Mouse (Mus musculus): ENCODE results near the gene Rcor3.

DNA sequence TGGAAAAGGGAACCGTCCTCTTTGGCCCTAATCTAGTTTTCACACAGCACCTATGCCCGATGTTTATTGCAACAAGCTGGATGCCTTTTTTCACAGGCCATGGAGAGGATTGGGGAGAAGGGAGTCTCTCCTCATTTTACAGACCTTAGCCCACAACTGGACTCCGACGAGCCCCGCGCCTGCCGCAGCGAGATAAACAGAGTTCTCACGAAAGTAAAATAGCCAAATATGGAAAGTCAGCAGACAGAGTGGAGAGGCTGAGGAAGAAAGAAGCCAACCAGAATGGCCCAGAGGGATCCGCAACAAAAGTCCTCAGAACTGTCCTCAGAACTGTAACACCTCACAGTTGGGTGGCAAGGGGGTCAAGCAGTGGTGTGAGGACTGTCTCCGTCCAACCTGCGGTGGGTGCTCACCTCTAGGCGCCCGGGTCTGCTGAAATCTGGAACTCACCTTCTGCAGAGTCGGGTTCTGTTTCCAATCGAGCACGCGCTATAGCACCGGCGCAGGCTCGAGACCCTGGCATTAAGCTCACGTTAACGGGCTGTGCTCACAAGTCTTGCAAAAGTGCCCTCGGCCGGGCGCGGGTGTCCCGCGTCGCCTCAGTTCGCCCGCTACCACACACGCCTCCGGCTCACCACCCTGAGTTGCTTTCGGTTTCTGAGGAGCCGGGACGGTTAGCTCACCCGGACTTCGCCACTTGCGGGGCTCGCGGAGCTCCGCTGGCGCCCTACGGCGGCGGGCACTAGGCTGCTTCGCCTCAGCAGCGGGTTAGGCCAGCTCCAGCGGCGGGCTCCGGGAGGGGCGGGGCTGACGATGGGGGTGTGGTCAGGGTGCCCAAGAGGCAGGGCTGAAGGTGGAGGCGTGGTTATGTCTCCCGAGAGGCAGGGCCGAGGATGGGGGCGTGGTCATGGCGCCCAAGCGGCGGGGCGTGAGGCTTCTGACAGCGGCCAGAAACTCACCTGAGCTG is 45.8 kb downstream of the Rcor3 start, which contains the start of gene Traf5:
- TF ChIP-seq ZC3H11A (IDR thresholded peaks at IDR 0.05; ENCODE audit: borderline replicate concordance, low read depth, low read length) (no peak), CHD2 (IDR thresholded peaks at IDR 0.05; ENCODE audit: low read depth, low read length) (no peak), HCFC1 (IDR thresholded peaks at IDR 0.05; ENCODE audit: borderline replicate concordance, insufficient read depth, low read length) (no peak), ZNF384 (IDR thresholded peaks at IDR 0.05; ENCODE audit: low read depth, low read length) (no peak)
